Mouse (Mus musculus) MEL (cell line): ENCODE results near the gene Scrn1.

Experiments used
- CTCF ChIP-seq, 3 experiments: IDR thresholded peaks in 2 of 3; conservative IDR thresholded peaks in 1 of 3; 2 replicates each; pipeline ENCODE4 v1.5.1; 2011 to 2012; ENCODE audit warnings: low read length in 3 of 3, low read depth in 2 of 3, mild to moderate bottlenecking in 2 of 3, improper control_type of control experiment in 1 of 3, inconsistent platforms in 1 of 3, mixed read lengths in 1 of 3, moderate library complexity in 1 of 3; ENCODE audit not compliant: control insufficient read depth in 1 of 3, insufficient read depth in 1 of 3, poor library complexity in 1 of 3, severe bottlenecking in 1 of 3
- E2F4 ChIP-seq: IDR thresholded peaks from 2 replicates; pipeline ENCODE4 v1.6.1; 2011; ENCODE audit warnings: low read depth, low read length, improper control_type of control experiment, borderline replicate concordance
- ELF1 ChIP-seq: IDR thresholded peaks from 2 replicates; pipeline ENCODE4 v1.6.1; 2014; ENCODE audit warnings: low read depth, mild to moderate bottlenecking, inconsistent platforms, low read length, improper control_type of control experiment, moderate library complexity
- EP300 ChIP-seq, 2 experiments: IDR thresholded peaks; 2 replicates each; pipeline ENCODE4 v1.6.1; 2011; ENCODE audit warnings: improper control_type of control experiment in 2 of 2, low read length in 2 of 2, low read depth in 1 of 2, mild to moderate bottlenecking in 1 of 2
- MXI1 ChIP-seq: IDR thresholded peaks from 2 replicates; pipeline ENCODE4 v1.6.1; 2011; ENCODE audit warnings: mild to moderate bottlenecking, low read depth, low read length, improper control_type of control experiment
- POLR2A ChIP-seq, 2 experiments: IDR thresholded peaks; 2 replicates each; pipeline ENCODE4 v1.6.1; 2011 to 2012; ENCODE audit warnings: low read length in 2 of 2, mild to moderate bottlenecking in 2 of 2, control low read depth in 1 of 2, improper control_type of control experiment in 1 of 2, low read depth in 1 of 2, moderate library complexity in 1 of 2; ENCODE audit not compliant: control insufficient read depth in 1 of 2, insufficient read depth in 1 of 2, poor library complexity in 1 of 2
- POLR2AphosphoS2 ChIP-seq: IDR thresholded peaks from 2 replicates; pipeline ENCODE4 v1.6.1; 2011; ENCODE audit warnings: low read length, improper control_type of control experiment
- RAD21 ChIP-seq: IDR thresholded peaks from 2 replicates; pipeline ENCODE4 v1.6.1; 2011; ENCODE audit warnings: mild to moderate bottlenecking, low read depth, low read length, improper control_type of control experiment

DNA sequence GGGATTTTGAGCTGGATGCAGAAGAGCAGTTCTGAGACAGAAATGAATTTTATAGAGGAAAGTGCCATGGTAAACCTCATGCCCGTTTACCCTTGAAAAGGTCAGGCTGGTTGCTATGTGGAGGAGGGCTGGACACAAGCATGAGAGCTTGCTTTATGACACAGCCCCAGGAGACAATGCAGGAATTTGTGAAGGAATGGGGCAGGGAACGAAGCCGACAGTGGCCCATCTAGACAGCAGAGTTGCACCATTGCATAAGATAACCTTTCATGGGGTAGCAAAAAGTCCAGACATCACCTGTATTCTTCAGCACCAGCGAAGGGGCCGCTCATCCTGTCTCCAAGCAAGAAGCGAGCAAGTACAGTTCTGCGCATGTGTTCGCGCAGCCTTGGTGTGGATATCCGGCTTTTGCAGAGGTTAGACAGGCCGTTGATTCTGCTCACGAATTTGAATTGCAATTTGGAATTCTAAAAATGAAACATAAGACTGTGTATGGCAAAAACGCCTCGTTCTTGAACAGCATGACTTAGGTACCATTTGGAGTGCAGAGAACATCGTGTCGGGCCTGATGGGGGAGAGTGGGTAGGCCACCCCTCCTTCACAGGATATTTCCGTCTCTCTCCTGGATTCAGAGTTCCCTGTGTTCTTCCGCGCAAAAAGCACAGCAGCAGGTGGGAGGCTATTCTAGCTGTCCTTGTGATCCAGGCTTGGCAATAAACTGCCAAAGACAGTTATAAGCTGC is 90.2 kb downstream of the Scrn1 start:
- TF ChIP-seq EP300 (IDR thresholded peaks at IDR 0.05; ENCODE audit: low read depth in 1 of 2, low read length in 2 of 2) (no peak), POLR2AphosphoS2 (no peak), ELF1 (no peak), CTCF (IDR thresholded peaks at IDR 0.05 in 2 of 3, conservative IDR thresholded peaks at IDR 0.05 in 1 of 3; ENCODE audit: control insufficient read depth in 1 of 3, insufficient read depth in 1 of 3, low read depth in 2 of 3, low read length in 3 of 3, poor library complexity in 1 of 3, severe bottlenecking in 1 of 3) (no peak), RAD21 (no peak), POLR2A (IDR thresholded peaks at IDR 0.05; ENCODE audit: control insufficient read depth in 1 of 2, insufficient read depth in 1 of 2, low read depth in 1 of 2, low read length in 2 of 2, poor library complexity in 1 of 2) (no peak), E2F4 (no peak), MXI1 (no peak)
